Mouse (Mus musculus) liver, adult 2 months (tissue): ENCODE results near the gene Cplx3. TPM values are rescaled to one million over a fixed set of nuclear protein-coding genes. Genes with fewer than 3 reads are reported as not detected.

Experiments used
- DNase-seq: peaks from one replicate; pipeline ENCODE4 v3.0.0-alpha.2; 2011; ENCODE audit warnings: low read depth, low spot score; ENCODE audit errors: extremely low read depth
- H3K27ac ChIP-seq: fragments of 200-500 bp; replicated peaks from 2 replicates; pipeline ENCODE4 v1.5.1; 2012; ENCODE audit warnings: low read depth, mild to moderate bottlenecking, control low read depth, inconsistent platforms, low read length; ENCODE audit not compliant: insufficient read depth
- H3K27me3 ChIP-seq: fragments of 200-500 bp; 2 replicates; pipeline ENCODE4 v1.6.1; 2012; ENCODE audit warnings: mild to moderate bottlenecking, moderate library complexity, low read length, inconsistent platforms; ENCODE audit not compliant: control insufficient read depth, insufficient read depth
- H3K36me3 ChIP-seq: fragments of 200-500 bp; 2 replicates; pipeline ENCODE4 v1.6.1; 2012; ENCODE audit warnings: low read length, inconsistent platforms; ENCODE audit not compliant: control insufficient read depth, insufficient read depth
- H3K4me1 ChIP-seq: fragments of 200-500 bp; 2 replicates; pipeline ENCODE4 v1.6.1; 2011; ENCODE audit warnings: low read length; ENCODE audit not compliant: control insufficient read depth, insufficient read depth
- H3K4me3 ChIP-seq: fragments of 200-500 bp; 2 replicates; pipeline ENCODE4 v1.5.1; 2011; ENCODE audit warnings: low read depth, mild to moderate bottlenecking, control low read depth, low read length, moderate library complexity; ENCODE audit not compliant: insufficient read depth
- H3K79me2 ChIP-seq: fragments of 200-500 bp; 2 replicates; pipeline ENCODE4 v1.6.1; 2012; ENCODE audit warnings: inconsistent platforms, mild to moderate bottlenecking, low read length, moderate library complexity; ENCODE audit not compliant: control insufficient read depth, insufficient read depth
- H3K9ac ChIP-seq: fragments of 200-500 bp; 2 replicates; pipeline ENCODE4 v1.6.1; 2012; ENCODE audit warnings: low read depth, mild to moderate bottlenecking, control low read depth, inconsistent platforms, low read length
- CTCF ChIP-seq: fragments of 200-500 bp; IDR thresholded peaks from 2 replicates; pipeline ENCODE4 v1.5.1; 2011; ENCODE audit warnings: low read depth, low read length, control low read depth
- POLR2A ChIP-seq: fragments of 200-500 bp; IDR thresholded peaks from 2 replicates; pipeline ENCODE4 v1.6.1; 2011; ENCODE audit warnings: low read length, control low read depth; ENCODE audit not compliant: insufficient read depth; ENCODE audit errors: extremely low read depth
- WGBS: fragments of 180-500 bp; shearing (Covaris S2); methylation state at CpG from one replicate; pipeline ENCODE4 v1.1.7; 2018; 5-methylcytosine and 5-hydroxymethylcytosine counted together
- polyA plus RNA-seq: library from polyadenylated mRNA; depleted of rRNA; stranded (reverse); fragments of >200 nt; gene quantifications from 2 replicates; pipeline ENCODE4 v1.2.3, GENCODE M21; 2012
- total RNA-seq: library from RNA; depleted of rRNA; stranded (reverse); fragments of >200 nt; gene quantifications from 2 replicates; pipeline ENCODE4 v1.2.3, GENCODE M21; 2014

Cplx3 gene
- total and polyA plus RNA-seq, 2 experiments, result not detected

DNA sequence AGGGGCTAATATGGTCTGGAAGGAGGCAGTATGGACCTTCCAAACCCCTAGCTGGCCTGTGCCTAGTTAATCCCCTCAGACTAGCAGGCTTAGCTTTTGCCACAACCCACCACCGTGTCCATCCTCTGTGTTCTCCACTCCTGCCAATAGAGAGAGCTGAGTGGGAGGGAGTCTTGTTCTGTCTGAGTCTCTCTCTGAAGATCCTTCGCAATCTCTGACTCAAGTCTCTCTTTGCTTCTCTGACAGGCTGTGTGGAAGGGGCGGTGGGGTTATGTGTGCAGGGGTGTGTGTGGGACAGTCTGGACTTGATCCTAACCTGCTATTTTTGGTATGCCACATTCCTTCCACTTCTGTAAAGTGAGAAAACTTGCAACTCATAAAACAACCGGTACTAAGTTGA, 1.2 kb downstream of the Cplx3 start:
- Histone ChIP-seq H3K36me3 (no peaks in the 10 kb centered on the region), H3K27me3 (peaks cover 4% of the 10 kb centered on the region; the same call in 1 of the 2 replicates), H3K79me2 (no peaks in the 10 kb centered on the region), H3K4me1 (no peaks in the 10 kb centered on the region), H3K27ac (no peak overlapping the region), H3K9ac (no peak overlapping the region), H3K4me3 (no peak overlapping the region)
- WGBS, result 77% methylated on average over 4 of the region's 4 CpGs
- TF ChIP-seq CTCF, result no peak
- TF ChIP-seq POLR2A, result no peak
- DNase-seq, result no peak

GRCm38 (mm10) chr9:57602098-57602497, 4.0 kb downstream of the Cplx3 start:
- 71% methylated on average over 8 of the region's 8 CpGs for WGBS
- Histone ChIP-seq H3K27ac (no peak overlapping the region), H3K27me3 (peaks cover 4% of the 10 kb centered on the region; the same call in 1 of the 2 replicates), H3K4me1 (no peaks in the 10 kb centered on the region), H3K9ac (no peak overlapping the region), H3K79me2 (no peaks in the 10 kb centered on the region), H3K36me3 (no peaks in the 10 kb centered on the region), H3K4me3 (no peak overlapping the region)
- no peak for DNase-seq
- TF ChIP-seq CTCF (no peak), POLR2A (no peak)

- TF ChIP-seq CTCF, result no peak
- no peak for TF ChIP-seq POLR2A
- Histone ChIP-seq H3K36me3 (no peaks in the 10 kb centered on the region), H3K9ac (no peak overlapping the region), H3K27me3 (peaks cover 4% of the 10 kb centered on the region; the same call in 1 of the 2 replicates), H3K27ac (no peak overlapping the region), H3K4me1 (no peaks in the 10 kb centered on the region), H3K4me3 (no peak overlapping the region), H3K79me2 (no peaks in the 10 kb centered on the region)
- DNase-seq, result no peak
- 58% methylated on average over 2 of the region's 2 CpGs for WGBS
Observed at GRCm38 (mm10) chr9:57601353-57601706, 4.8 kb downstream of the Cplx3 start.

- Histone ChIP-seq H3K4me3 (no peak overlapping the region), H3K36me3 (no peaks in the 10 kb centered on the region), H3K9ac (no peak overlapping the region), H3K27ac (no peak overlapping the region), H3K27me3 (peaks cover under 1% of the 10 kb centered on the region; the same call in 1 of the 2 replicates), H3K4me1 (no peaks in the 10 kb centered on the region), H3K79me2 (no peaks in the 10 kb centered on the region)
- no peak for TF ChIP-seq CTCF
- no peak for TF ChIP-seq POLR2A
- 43% methylated on average over 3 of the region's 3 CpGs for WGBS
- DNase-seq, result no peak
Observed at GRCm38 (mm10) chr9:57600620-57601352, 5.3 kb downstream of the Cplx3 start.

DNA sequence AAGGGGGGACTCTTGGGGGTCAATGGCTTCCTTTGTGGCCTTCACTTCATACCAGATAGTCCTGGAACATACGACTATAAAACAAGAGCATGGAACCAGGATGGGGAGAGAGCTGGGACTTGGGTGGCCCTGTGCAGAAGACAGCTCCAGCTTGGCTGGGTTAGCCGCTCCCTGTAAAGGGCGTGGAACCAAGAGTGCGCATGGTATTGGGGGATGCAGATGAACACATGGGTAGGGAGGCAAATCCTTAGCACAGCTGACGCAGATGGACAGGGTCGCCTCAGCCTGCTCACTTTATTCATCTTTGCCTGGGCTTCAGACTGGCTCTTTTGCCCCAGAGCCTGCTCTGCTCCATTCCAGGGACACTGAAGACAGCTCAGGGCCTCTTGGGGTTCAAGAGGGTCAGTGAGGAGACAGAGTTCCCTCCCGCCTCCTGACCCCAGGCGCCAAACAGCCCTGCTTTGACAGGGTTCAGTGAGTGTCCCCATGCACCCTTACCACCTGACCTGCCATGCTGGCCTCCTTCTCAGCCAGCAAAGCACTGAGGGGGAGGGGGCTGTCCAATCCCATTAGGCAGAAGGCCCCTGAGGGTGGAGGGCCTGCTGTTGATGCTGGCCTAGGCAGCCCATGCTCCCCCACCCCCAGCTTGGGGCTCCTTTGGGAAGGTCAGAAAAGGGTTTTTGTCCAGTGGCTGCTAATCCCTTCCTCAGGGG, 7.1 kb downstream of the Cplx3 start:
- Histone ChIP-seq H3K27me3 (no peaks in the 10 kb centered on the region), H3K27ac (no peak overlapping the region), H3K79me2 (no peaks in the 10 kb centered on the region), H3K4me3 (no peak overlapping the region), H3K4me1 (no peaks in the 10 kb centered on the region), H3K36me3 (0 out of 2 replicates have a peak, but pooled peaks cover 2% of the 10 kb centered on the region), H3K9ac (no peak overlapping the region)
- TF ChIP-seq CTCF (no peak), POLR2A (no peak)
- DNase-seq, result no peak
- 82% methylated on average over 8 of the region's 8 CpGs for WGBS
